Mouse (Mus musculus) ES-E14 (cell line): ENCODE measurements around the gene Eif2b3.

ENCODE experiments used
- CHD2 ChIP-seq: IDR thresholded peaks from 2 replicates; pipeline ENCODE4 v1.6.1; 2014; ENCODE audit warnings: mild to moderate bottlenecking, low read depth, low read length, inconsistent platforms
- HCFC1 ChIP-seq: IDR thresholded peaks from 2 replicates; pipeline ENCODE4 v1.6.1; 2012; ENCODE audit warnings: low read length, inconsistent platforms, borderline replicate concordance; ENCODE audit not compliant: insufficient read depth
- MAFK ChIP-seq: IDR thresholded peaks from 2 replicates; pipeline ENCODE4 v1.6.1; 2014; ENCODE audit warnings: mild to moderate bottlenecking, low read depth, low read length, inconsistent platforms; ENCODE audit not compliant: insufficient read depth
- ZC3H11A ChIP-seq: IDR thresholded peaks from 2 replicates; pipeline ENCODE4 v1.6.1; 2012; ENCODE audit warnings: low read depth, mild to moderate bottlenecking, inconsistent platforms, low read length, borderline replicate concordance

DNA sequence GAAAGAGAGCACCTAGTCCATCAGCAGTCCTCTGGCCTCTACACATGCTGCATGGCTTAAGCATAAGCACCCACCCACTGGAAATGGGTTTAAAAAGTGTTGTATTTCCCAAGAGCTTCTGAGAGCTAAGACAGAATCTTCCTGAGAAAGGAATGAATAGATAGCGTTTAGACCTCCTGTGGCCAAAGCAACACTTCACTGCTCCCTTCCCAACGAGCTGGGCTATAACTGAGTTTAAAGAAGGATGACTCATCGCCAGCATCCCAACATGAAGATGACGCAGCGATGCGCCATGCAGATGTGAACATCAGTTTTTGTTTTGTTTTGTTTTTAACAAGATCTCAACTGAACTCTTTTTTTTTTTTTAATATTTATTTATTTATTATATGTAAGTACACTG, 5.6 kb upstream of the Eif2b3 start:
- no peak for TF ChIP-seq HCFC1
- no peak for TF ChIP-seq ZC3H11A
- TF ChIP-seq CHD2 = no peak
- TF ChIP-seq MAFK = no peak
